Mouse (Mus musculus): ENCODE data around the gene Map1b.

Map1b gene

GRCm38 (mm10) chr13:99525491-99525890 is 9.2 kb upstream of the Map1b start:
- no peak for DNase-seq

GRCm38 (mm10) chr13:99517836-99518235 is 1.5 kb upstream of the Map1b start:
- no peak for DNase-seq

GRCm38 (mm10) chr13:99515736-99516447 is 448 bp downstream of the Map1b start:
- peak; percentile 67 for DNase-seq

DNA sequence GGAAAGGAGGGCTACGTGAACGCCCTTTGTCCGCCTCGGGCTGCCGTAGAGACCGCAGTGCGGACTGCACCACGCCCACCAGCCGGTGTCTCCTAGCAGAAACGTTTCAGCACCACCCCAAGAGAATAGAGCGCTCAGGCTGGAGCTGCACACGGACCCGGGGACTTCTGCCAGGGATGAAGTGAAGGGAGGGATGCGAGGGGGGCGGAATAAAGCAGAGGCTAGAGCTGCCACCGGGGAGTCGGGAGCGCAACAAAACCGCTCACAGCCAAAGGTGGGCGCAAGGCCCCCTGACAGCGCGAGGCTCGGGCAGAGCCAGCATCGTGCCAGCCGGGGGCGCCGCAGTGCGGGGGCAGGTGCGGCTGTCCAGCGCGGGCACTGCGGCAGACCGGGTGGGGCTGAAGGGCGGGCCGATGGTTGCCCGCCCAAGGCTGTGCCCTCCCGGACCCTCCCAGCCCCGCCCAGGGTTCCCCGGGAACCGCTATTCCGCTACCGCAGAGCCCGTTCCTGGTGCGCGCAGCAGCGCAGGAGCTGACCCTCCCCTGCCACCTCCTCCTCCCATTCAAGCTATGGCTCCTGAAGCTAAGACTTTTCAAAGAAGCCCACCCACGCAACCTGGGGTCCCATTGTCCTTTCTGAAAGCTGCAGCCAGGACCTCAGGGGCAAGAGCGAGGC is 1.3 kb downstream of the Map1b start:
- DNase-seq: peak; percentile 84

DNA sequence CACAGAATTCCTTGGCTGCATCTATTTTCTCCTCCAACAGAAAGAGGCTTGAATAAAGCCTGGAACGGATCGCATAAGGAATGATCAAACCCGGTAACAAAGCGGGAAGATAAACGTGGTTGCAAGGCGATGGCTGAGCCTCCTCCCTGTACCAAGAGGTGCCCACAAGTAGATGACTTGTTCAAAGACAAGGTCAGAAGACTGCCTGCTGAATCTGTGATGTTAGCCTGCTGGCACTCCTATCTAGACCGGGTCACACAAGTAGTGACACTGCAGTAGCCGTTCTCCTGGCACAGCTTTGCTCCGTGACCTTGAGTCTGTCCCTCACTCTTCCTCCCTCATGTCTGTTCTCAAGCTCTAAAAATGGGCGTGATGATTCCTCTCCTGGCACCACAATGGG is 2.4 kb downstream of the Map1b start:
- DNase-seq: peak; percentile 46

GRCm38 (mm10) chr13:99513138-99513537 is 3.2 kb downstream of the Map1b start:
- DNase-seq: peak; percentile 57

GRCm38 (mm10) chr13:99509896-99510295 is 6.4 kb downstream of the Map1b start:
- no peak for DNase-seq

GRCm38 (mm10) chr13:99506580-99506962 is 9.8 kb downstream of the Map1b start:
- DNase-seq: no peak

GRCm38 (mm10) chr13:99505826-99506579 is 10.3 kb downstream of the Map1b start:
- DNase-seq: no peak

GRCm38 (mm10) chr13:99503370-99503979 is 12.9 kb downstream of the Map1b start:
- DNase-seq: no peak

DNA sequence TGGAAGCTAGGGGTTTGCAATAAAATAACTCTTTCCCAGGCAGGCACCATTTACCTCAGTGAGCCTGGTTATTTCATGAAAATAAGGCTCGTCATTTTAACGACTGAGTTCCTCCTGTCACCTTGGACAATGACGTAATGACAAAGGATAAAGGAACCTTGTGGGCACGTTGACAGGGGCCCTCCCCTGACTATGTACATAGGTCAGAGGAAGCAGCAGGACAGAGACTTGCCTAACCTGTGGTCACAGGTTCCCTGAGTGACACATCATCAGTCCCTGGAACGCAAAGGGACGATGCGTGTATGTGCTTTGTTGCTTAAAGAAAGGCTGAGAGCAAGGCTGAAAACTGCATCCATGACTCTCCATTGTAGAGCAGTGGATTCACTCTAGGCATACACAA is 13.4 kb downstream of the Map1b start:
- no peak for DNase-seq

- no peak for DNase-seq
These were observed 14.1 kb downstream of the Map1b start for GRCm38 (mm10) chr13:99502126-99502744.

DNA sequence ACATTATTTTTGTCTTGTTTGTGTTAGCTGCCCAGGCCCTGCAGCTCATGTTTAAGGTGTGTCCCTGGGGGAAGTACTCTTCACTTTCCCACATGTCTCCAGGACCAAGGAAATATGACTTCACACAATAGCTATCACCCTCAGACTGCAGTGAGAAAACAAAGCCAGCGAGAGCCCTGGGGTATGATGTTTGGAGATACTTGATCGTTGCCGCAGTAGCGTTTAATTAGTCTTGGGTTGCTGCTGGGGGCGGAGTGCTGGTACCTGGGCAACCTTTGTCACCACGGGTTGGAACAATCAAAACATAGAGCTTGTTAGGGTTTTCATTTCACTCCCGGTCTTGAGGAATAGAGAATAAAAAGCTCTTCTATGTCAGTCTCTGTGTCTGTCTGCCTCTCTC is 14.9 kb downstream of the Map1b start:
- DNase-seq: no peak

DNA sequence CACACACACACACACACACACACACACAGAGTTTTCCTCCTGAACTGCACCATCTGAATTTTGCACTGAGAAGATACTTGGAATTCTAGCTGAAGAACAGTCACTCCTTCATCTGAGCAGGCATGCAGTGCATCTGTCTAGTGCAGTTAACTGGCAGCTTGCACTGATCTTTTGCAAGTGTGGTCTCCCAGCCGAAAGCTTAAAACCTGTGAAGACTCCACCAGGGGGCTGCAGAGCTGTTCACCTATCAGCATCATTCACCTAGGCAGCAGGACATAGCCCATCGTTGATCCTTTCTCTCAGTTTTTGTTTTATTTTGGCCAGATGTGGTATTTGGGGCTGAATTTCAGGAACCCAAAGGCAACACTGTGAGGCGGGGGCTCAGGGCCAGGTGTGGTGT is 15.7 kb downstream of the Map1b start:
- no peak for DNase-seq

GRCm38 (mm10) chr13:99499764-99500163 is 16.6 kb downstream of the Map1b start:
- no peak for DNase-seq

DNA sequence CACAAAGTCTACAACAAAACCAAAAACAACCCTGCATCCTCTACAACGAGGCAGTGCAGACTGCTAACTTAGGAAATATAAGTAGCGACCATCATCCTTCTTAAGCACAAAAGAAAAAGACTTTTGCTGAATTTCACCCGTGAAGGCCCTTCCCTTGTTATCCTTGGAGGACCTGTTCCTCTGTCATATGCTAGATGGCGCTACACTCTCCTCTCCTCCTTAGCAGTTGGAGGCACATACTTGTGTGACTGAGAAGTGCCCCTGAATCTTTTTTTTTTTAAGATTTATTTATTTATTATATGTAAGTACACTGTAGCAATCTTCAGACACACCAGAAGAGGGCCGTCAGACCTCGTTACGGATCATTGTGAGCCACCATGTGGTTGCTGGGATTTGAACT is 20.2 kb downstream of the Map1b start:
- no peak for DNase-seq

- no peak for DNase-seq
These were observed 21.9 kb downstream of the Map1b start for GRCm38 (mm10) chr13:99494416-99494815.

DNA sequence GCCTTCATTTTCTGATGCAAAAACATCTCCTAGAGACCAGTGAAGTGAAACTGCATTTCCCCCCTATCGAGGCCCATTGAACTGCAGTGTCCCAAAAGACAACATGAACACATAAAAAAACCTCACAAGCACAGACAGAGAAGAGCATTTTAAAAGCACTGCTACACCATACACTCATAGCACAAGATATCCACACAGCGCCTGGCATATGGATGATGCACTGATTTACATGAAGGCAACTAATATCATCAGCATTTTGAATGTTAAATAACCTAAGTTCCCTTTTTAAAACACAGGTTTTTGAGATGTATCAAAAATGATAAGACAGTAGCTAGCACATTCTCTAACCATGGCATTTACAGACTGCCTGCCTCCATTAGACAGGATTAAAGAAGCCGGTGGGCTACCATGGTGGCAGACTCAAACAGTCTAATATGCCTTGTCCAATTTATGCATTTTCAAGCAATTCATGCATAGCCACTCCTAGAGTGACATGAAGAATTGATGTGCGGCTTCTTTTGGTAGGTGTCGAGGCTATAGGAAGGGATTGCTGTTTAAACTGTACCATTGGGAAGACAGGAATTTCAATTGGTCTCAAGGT is 22.9 kb downstream of the Map1b start:
- no peak for DNase-seq

DNA sequence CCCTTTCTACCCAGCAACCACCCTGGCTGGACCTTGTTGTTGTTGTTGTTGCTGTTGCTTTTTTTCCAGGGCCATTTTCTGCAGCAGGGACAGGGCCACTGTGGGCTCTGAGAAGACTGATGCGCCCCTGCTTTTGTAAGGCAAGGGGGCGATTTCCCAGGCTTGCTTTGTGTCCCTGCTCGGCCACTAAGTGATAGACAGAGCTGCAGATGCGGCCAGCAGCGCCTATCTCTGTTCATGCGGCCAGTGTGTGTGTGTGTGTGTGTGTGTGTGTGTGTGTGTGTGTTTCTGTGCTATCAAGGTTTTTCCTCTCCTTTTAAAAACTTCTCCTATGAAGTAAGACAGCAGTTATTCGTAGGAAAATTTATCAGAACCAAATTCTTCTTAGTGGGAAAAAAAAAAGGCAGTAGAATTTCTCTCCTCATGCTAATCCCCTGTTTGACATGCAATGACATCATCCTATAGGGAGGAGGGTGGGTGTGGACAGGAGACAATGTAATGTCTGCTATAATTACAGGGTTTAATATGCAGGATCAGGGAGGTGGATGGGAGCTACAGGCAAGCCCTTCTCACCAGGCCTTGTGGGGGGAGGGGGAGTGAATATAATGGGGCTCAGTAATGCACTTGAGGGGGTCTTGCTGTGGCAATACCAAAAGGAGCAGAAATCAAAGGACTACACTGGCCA is 23.6 kb downstream of the Map1b start:
- no peak for DNase-seq

- DNase-seq: no peak
These were observed 26.3 kb downstream of the Map1b start for GRCm38 (mm10) chr13:99489998-99490397.

DNA sequence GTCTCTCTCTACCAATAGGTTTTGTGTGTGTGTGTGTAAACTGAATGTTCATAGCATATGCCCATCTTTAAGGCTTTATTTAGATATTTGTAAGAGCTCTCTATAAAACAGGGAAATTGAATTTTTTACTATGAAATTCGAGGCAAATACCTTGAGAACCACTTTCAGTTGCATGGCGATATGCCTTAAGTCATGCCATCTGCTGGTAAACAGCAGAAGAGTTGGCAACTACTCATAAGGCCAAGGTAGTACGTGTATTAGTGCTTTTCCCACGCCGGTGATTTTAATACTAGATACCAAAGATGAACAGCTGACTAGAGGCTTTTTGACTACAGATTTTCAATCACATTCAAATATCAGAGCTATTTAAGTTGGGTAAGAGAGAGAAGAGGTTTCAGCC is 27.2 kb downstream of the Map1b start:
- no peak for DNase-seq

DNA sequence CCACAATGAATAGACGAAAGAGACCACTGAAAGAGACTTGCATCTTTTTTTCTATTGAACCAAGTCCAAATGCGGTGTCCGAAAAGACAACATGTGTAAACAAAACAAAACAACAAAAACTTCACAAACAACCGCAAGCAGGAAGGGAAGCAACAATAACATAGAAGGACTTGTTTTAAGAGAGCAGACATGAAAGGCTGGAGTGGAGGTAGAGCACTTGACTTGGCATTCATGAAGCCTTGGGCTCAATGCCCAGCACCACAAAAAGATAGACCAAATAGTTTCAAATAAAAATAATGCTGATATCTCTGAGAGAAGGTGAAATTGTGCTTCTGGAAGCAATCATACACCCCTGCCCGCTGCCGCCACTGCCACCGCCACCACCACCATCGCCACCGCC is 30.5 kb downstream of the Map1b start:
- peak; percentile 50 for DNase-seq
